Mouse (Mus musculus): Measurements from ENCODE around the gene Tbc1d23. TPM values are rescaled to one million over a fixed set of nuclear protein-coding genes. Genes with fewer than 3 reads are reported as not detected.
"Not testable (repeated sequence)": the region's sequence is repeated elsewhere in the genome, so short reads cannot be mapped to it uniquely, and the experiment has no call there.

Gene Tbc1d23
- polyA plus RNA-seq, 1 experiment from 2014 or later: 29.9 TPM

GRCm38 (mm10) chr16:57247464-57247863 is 16.2 kb upstream of the Tbc1d23 start:
- Histone ChIP-seq H3K27ac (no peak overlapping the region), H3K27me3 (no peaks in the 10 kb centered on the region), H3K36me3 (replicated peaks) (no peaks in the 10 kb centered on the region), H3K9ac (no peak overlapping the region), H3K4me2 (no peak overlapping the region), H3K4me1 (no peaks in the 10 kb centered on the region), H3K9me3 (no peaks in the 10 kb centered on the region), H3K4me3 (replicated peaks) (no peak overlapping the region)
- no peak for ATAC-seq (ENCODE audit: low FRiP score)
- 95% methylated on average over 4 of the region's 4 CpGs for WGBS

- no peak overlapping the region for H3K9ac ChIP-seq
- H3K4me3 ChIP-seq (replicated peaks): no peak overlapping the region
- no peaks in the 10 kb centered on the region for H3K36me3 ChIP-seq (replicated peaks)
- H3K4me1 ChIP-seq: no peaks in the 10 kb centered on the region
- no peak overlapping the region for H3K27ac ChIP-seq
- H3K9me3 ChIP-seq: no peaks in the 10 kb centered on the region
- WGBS: 89% methylated on average over 3 of the region's 3 CpGs
- ATAC-seq (ENCODE audit: low FRiP score): no peak
- H3K4me2 ChIP-seq: no peak overlapping the region
- H3K27me3 ChIP-seq: no peaks in the 10 kb centered on the region
These were observed 15.3 kb upstream of the Tbc1d23 start for GRCm38 (mm10) chr16:57246596-57246995.

- Histone ChIP-seq H3K27ac (no peak overlapping the region), H3K36me3 (replicated peaks) (no peaks in the 10 kb centered on the region), H3K27me3 (no peaks in the 10 kb centered on the region), H3K9ac (no peak overlapping the region), H3K4me3 (replicated peaks) (no peak overlapping the region), H3K4me1 (no peaks in the 10 kb centered on the region), H3K4me2 (no peak overlapping the region), H3K9me3 (no peaks in the 10 kb centered on the region)
- WGBS: 13% methylated on average over 6 of the region's 6 CpGs
- peak; percentile 57 for ATAC-seq (ENCODE audit: low FRiP score)
These were observed 12.5 kb upstream of the Tbc1d23 start for GRCm38 (mm10) chr16:57243858-57244248.

- Histone ChIP-seq H3K27me3 (no peaks in the 10 kb centered on the region), H3K4me3 (replicated peaks) (no peak overlapping the region), H3K4me2 (no peak overlapping the region), H3K27ac (no peak overlapping the region), H3K36me3 (replicated peaks) (no peaks in the 10 kb centered on the region), H3K4me1 (no peaks in the 10 kb centered on the region), H3K9ac (no peak overlapping the region), H3K9me3 (no peaks in the 10 kb centered on the region)
- 61% methylated on average over 10 of the region's 10 CpGs for WGBS
- ATAC-seq (ENCODE audit: low FRiP score): no peak
These were observed 12.0 kb upstream of the Tbc1d23 start for GRCm38 (mm10) chr16:57243205-57243857.

- H3K36me3 ChIP-seq (replicated peaks): no peaks in the 10 kb centered on the region
- H3K4me2 ChIP-seq: no peak overlapping the region
- H3K9ac ChIP-seq: no peak overlapping the region
- no peaks in the 10 kb centered on the region for H3K9me3 ChIP-seq
- H3K4me1 ChIP-seq: no peaks in the 10 kb centered on the region
- no peak for ATAC-seq (ENCODE audit: low FRiP score)
- no peaks in the 10 kb centered on the region for H3K27me3 ChIP-seq
- WGBS: 89% methylated on average over 5 of the region's 5 CpGs
- H3K27ac ChIP-seq: no peak overlapping the region
- H3K4me3 ChIP-seq (replicated peaks): no peak overlapping the region
These were observed 11.5 kb upstream of the Tbc1d23 start for GRCm38 (mm10) chr16:57242857-57243204.

GRCm38 (mm10) chr16:57235871-57236510 is 4.7 kb upstream of the Tbc1d23 start:
- no peak overlapping the region for H3K27ac ChIP-seq
- 69% methylated on average over 7 of the region's 7 CpGs for WGBS
- H3K4me2 ChIP-seq: no peak overlapping the region
- H3K9ac ChIP-seq: no peak overlapping the region
- no peak for ATAC-seq (ENCODE audit: low FRiP score)
- H3K27me3 ChIP-seq: no peaks in the 10 kb centered on the region
- H3K36me3 ChIP-seq (replicated peaks): no peaks in the 10 kb centered on the region
- no peaks in the 10 kb centered on the region for H3K4me1 ChIP-seq
- no peaks in the 10 kb centered on the region for H3K9me3 ChIP-seq
- H3K4me3 ChIP-seq (replicated peaks): no peak overlapping the region

- not testable (repeated sequence) for ATAC-seq (ENCODE audit: low FRiP score)
These were observed 620 bp upstream of the Tbc1d23 start for GRCm38 (mm10) chr16:57231937-57232310.

GRCm38 (mm10) chr16:57226444-57226843 is 4.9 kb downstream of the Tbc1d23 start:
- no peak overlapping the region for H3K9ac ChIP-seq

More at GRCm38 (mm10) chr16:57231937-57232310, 620 bp upstream of the Tbc1d23 start:
- not testable (repeated sequence) for H3K27me3 ChIP-seq; H3K27ac ChIP-seq; H3K9ac ChIP-seq; H3K4me1 ChIP-seq; H3K9me3 ChIP-seq; H3K36me3 ChIP-seq (replicated peaks)
- Histone ChIP-seq H3K4me3 (replicated peaks) (peak overlapping the region; percentile 85; the same call in 1 of the 2 replicates), H3K4me2 (peak overlapping the region; percentile 67)
- 69% methylated on average over 5 of the region's 5 CpGs for WGBS

GRCm38 (mm10) chr16:57220361-57220760 is 10.9 kb downstream of the Tbc1d23 start:
- no peak overlapping the region for H3K4me2 ChIP-seq
- H3K4me1 ChIP-seq: no peaks in the 10 kb centered on the region
- no peak overlapping the region for H3K9ac ChIP-seq
- no peaks in the 10 kb centered on the region for H3K27me3 ChIP-seq
- no peak for ATAC-seq (ENCODE audit: low FRiP score)
- no peaks in the 10 kb centered on the region for H3K9me3 ChIP-seq
- H3K4me3 ChIP-seq (replicated peaks): no peak overlapping the region
- H3K36me3 ChIP-seq (replicated peaks): 0 out of 2 replicates have a peak, but pooled peaks cover 5% of the 10 kb centered on the region
- no peak overlapping the region for H3K27ac ChIP-seq
- 94% methylated on average over 6 of the region's 6 CpGs for WGBS

More at GRCm38 (mm10) chr16:57226444-57226843, 4.9 kb downstream of the Tbc1d23 start:
- no peak overlapping the region for H3K4me3 ChIP-seq (replicated peaks)
- H3K36me3 ChIP-seq (replicated peaks): no peaks in the 10 kb centered on the region
- 93% methylated on average over 5 of the region's 5 CpGs for WGBS
- ATAC-seq (ENCODE audit: low FRiP score): no peak
- H3K4me1 ChIP-seq: peaks cover 4% of the 10 kb centered on the region
- no peak overlapping the region for H3K27ac ChIP-seq
- H3K9me3 ChIP-seq: no peaks in the 10 kb centered on the region
- H3K4me2 ChIP-seq: no peak overlapping the region
- no peaks in the 10 kb centered on the region for H3K27me3 ChIP-seq

GRCm38 (mm10) chr16:57215957-57216356 is 15.3 kb downstream of the Tbc1d23 start:
- Histone ChIP-seq H3K4me1 (no peaks in the 10 kb centered on the region), H3K4me2 (no peak overlapping the region), H3K27ac (no peak overlapping the region), H3K9ac (no peak overlapping the region), H3K36me3 (replicated peaks) (peaks cover 17% of the 10 kb centered on the region), H3K27me3 (no peaks in the 10 kb centered on the region), H3K4me3 (replicated peaks) (no peak overlapping the region), H3K9me3 (no peaks in the 10 kb centered on the region)
- no peak for ATAC-seq (ENCODE audit: low FRiP score)

GRCm38 (mm10) chr16:57211037-57211436 is 20.3 kb downstream of the Tbc1d23 start:
- Histone ChIP-seq H3K4me1 (no peaks in the 10 kb centered on the region), H3K9ac (no peak overlapping the region), H3K9me3 (no peaks in the 10 kb centered on the region), H3K36me3 (replicated peaks) (peaks cover 17% of the 10 kb centered on the region), H3K27me3 (no peaks in the 10 kb centered on the region), H3K27ac (no peak overlapping the region), H3K4me2 (no peak overlapping the region), H3K4me3 (replicated peaks) (no peak overlapping the region)
- 89% methylated on average over 2 of the region's 2 CpGs for WGBS
- no peak for ATAC-seq (ENCODE audit: low FRiP score)

GRCm38 (mm10) chr16:57208342-57208741 is 23.0 kb downstream of the Tbc1d23 start:
- Histone ChIP-seq H3K9me3 (no peaks in the 10 kb centered on the region), H3K4me3 (replicated peaks) (no peak overlapping the region), H3K27ac (no peak overlapping the region), H3K4me2 (no peak overlapping the region), H3K36me3 (replicated peaks) (peaks cover 17% of the 10 kb centered on the region), H3K27me3 (no peaks in the 10 kb centered on the region), H3K9ac (no peak overlapping the region), H3K4me1 (no peaks in the 10 kb centered on the region)
- ATAC-seq (ENCODE audit: low FRiP score): no peak
- WGBS: 84% methylated on average over 2 of the region's 2 CpGs

- no peaks in the 10 kb centered on the region for H3K27me3 ChIP-seq
- 77% methylated on average over 3 of the region's 3 CpGs for WGBS
These were observed 34.0 kb downstream of the Tbc1d23 start for GRCm38 (mm10) chr16:57197281-57197680.

More at GRCm38 (mm10) chr16:57197281-57197680, 34.0 kb downstream of the Tbc1d23 start:
- no peak for ATAC-seq (ENCODE audit: low FRiP score)
- H3K9ac ChIP-seq: no peak overlapping the region
- no peak overlapping the region for H3K4me3 ChIP-seq (replicated peaks)
- no peaks in the 10 kb centered on the region for H3K9me3 ChIP-seq
- no peak overlapping the region for H3K27ac ChIP-seq
- H3K36me3 ChIP-seq (replicated peaks): peaks cover 14% of the 10 kb centered on the region; the same call in 1 of the 2 replicates
- H3K4me2 ChIP-seq: no peak overlapping the region
- H3K4me1 ChIP-seq: no peaks in the 10 kb centered on the region

Data from forebrain, embryonic 12.5 days (tissue).